Mouse (Mus musculus) ovary, postnatal 36 days (tissue): ENCODE measurements around the gene Zfp935.
"Not testable (repeated sequence)": the region's sequence is repeated elsewhere in the genome, so short reads cannot be mapped to it uniquely, and the experiment has no call there.

Experiments used
- DNase-seq: peaks from one replicate; pipeline ENCODE4 v3.0.0; 2022; ENCODE audit warnings: low spot score, mixed read lengths

Gene Zfp935

DNA sequence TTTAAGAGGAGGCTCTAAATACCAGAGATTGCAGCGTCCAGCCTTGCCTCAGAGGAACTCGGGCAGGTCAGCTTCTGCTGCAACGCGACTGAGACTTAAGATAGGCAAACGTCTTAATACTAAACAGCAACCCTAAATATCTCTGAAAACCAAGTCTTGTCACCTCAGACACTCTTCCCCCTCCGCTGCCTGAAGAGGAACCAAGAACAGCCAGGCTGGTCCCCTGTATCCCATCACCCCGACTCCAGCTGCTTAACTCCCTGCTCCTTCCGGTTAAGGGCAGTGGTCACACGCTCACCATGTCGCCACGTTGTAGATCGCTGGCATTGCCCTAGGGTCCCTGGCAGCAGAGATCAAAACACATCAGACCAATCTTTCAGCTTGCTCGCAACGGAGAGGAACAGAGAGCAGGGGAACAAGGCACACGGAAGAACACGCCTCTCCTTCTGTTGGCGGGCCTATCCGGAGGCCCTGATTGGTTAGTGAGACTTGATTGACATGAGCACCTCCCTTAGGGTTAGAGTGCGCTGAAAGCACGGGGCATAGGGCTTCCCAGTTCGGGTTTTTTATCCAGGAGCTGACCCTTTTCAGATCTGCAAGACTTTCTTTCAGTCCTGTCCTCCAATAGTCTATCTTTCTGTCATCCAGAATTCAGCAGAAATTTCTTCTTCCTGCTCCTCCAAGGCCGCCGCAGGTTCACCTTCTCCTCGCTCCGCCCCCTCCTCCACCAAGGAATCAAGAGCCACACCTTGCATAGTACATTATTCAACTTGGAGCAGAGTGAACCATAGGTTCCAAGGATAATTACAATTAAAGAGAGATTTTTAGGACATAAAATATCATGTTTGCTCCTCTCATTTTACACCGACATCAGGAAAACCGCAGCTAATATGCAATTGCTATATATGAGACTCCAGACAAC lies at the start of gene Zfp935:
Gene Zfp935, minus strand, starts transcription at position 323 of the 922 bp plus-strand sequence.
- DNase-seq, result peak; percentile 64

DNA sequence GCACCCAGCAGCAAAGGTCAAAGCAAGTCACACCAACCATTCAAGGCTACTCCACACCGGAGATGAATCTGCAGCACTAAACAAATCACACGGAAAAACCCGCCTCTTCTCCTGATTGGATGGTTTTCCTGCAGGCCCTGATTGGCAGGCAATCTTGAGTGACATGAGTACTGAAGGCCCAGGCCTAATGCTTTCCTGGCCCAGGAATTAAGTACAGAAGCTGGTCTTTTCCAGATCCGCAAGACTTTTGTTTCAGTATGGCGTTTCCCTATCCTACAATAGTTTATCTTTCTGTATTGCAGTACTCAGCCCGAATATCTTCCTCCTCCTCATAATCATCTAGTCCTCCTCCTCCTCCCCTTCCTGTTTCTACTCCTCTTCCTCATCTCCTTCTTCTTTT lies 12.8 kb upstream of the Zfp935 start, which contains the start of gene Zfp934:
Gene Zfp934, minus strand, starts transcription at position 101 of the 400 bp plus-strand sequence.
- not testable (repeated sequence) for DNase-seq

DNA sequence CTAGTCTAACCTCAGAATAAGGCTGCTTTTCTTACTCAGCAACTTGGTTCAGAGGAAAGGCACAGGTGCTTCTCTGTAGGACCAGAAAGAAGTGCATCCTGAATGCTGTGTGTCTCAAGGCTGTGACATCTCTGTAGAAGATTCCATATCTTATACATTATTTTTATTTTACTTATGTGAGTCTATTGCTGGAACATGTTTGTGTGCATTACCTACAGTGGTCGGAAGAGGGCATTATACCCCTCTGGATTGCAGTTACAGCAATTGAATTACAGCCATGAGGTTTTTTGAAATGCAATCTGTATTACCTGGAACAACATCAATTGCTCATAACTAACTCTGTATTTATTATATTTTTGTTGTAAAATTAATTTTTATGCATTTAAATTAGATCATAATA lies 3.4 kb upstream of the Zfp935 start:
- not testable (repeated sequence) for DNase-seq

DNA sequence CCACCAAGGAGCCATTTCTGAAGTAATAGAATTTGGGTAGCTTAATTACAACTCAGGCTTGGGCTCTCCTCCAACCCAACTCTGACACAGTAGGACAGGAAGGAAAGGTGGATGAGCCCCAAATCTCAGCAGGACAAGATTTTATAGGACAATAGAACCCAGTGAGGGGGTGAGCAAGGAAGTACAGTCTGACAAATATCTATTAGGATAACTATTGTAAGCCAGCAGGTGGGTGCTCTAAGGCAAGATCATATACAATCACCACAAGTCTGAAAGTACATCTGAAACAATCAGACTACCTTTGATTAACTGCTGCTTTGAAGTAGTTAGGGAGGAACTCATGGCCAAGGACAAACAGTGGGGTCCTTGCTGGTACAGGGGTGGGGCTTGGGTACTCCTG lies 28.2 kb downstream of the Zfp935 start:
- DNase-seq, result not testable (repeated sequence)

DNA sequence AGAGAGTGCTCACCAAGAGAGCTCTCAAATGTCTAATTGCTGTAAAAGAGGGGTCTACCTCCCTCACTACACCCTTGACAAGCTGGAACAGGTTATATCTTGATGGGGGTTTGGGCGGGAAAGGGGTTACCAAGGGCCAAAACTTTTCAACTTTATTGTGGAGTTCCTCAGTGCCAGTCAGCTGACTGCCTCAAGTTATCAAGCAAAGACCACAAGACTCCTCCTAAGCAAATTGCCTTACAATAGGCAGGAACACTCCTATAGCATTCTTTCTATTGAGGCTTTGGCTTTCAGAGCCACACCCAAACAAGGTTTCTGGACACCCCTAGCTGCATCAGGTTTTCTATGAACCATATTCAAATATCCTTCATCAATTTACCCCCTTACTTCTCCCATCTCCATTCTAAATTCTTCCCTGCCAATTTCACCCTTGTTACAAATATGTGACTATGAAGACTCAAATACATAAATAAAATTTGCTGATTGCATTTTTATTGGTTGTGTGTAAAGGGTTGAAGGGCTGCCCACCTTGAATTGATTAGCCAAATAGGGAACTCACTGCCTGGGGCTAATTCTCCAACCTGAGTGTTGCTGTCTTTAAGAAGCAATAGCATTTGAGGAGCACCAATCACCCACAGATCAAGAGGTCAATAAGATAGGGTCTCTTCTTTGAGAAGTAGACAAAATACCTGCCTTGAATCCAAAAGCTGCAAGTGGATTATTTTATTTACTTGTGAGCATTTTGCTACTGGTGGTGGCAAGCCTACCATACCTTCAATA lies 47.5 kb downstream of the Zfp935 start:
- not testable (repeated sequence) for DNase-seq

DNA sequence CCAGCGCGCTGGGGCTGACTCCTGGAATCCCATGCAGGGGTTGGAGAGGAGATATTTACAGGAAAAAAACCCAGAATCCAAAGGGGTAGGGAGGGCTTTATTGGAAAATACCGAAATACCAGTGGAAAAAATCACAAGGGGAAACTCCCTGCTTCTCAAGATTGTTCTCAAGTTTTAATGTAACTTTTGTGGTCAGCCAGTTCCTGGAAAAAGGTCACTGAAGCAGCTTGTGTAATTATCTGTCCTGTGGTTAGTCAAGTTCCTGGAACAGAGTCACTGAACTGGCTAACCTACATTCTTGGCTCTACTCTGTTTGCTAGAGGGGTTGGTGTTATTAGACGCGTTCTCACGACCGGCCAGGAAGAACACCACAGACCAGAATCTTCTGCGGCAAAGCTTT lies 85.7 kb downstream of the Zfp935 start:
- not testable (repeated sequence) for DNase-seq

DNA sequence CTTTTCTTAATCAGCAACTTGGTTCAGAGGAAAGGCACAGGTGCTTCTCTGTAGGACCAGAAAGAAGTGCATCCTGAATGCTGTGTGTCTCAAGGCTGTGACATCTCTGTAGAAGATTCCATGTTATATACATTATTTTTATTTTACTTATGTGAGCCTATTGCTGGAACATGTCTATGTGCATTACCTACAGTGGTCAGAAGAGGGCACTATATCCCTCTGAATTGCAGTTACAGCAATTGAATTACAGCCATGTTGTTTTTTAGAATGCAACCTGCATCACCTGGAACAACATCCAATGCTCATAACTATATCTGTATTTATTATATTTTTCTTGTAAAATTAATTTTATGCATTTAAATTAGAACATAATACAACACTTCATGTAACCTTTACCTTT lies 88.4 kb downstream of the Zfp935 start:
- DNase-seq, result not testable (repeated sequence)

DNA sequence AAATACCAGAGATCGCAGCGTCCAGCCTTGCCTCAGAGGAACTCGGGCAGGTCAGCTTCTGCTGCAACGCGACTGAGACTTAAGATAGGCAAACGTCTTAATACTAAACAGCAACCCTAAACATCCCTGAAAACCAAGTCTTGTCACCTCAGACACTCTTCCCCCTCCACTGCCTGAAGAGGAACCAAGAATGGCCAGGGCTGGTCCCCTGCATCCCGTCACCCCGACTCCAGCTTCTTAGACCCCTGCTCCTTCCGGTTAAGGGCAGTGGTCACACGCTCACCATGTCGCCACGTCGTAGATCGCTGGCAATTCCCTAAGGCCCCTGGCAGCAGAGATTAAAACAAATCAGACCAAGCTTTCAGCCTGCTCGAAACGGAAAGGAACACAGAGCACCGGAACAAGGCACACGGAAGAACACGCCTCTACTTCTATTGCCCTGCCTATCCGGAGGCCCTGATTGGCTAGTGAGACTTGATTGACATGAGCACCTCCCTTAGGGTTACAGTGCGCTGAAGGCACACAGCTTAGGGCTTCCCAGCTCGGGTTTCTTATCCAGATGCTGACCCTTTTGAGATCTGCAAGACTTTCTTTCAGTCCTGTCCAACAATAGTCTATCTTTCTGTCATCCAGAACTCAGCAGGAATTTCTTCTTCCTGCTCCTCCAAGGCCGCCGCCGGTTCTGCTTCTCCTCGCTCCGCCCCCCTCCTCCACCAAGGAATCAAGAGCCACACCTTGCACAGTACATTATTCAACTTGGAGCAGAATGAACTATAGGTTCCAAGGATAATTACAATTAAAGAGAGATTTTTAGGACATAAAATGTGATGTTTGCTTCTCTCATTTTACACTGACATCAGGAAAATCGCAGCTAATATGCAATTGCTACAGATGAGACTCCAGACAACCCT lies 91.6 kb downstream of the Zfp935 start, which contains the start of gene Gm49359:
Gene Gm49359, minus strand, starts transcription at position 409 of the 911 bp plus-strand sequence.
- DNase-seq, result peak; percentile 77
